Mouse (Mus musculus) B cell, adult 67 days (primary cell): Measurements from ENCODE around the gene Plg. TPM values are rescaled to one million over a fixed set of nuclear protein-coding genes. Genes with fewer than 3 reads are reported as not detected.

Experiments
- total RNA-seq, 2 experiments: library from RNA; stranded (reverse); gene quantifications; 4 replicates each; pipeline ENCODE4 v1.2.4; 2023

The Plg gene
- not detected for total RNA-seq

GRCm38 (mm10) chr17:12377981-12378705 is at the start of gene Plg:
Plg (plus strand) TSS chr17:12378608.

Other genes starting within 250 kb of the Plg start
- 10 to 100 TPM; 50.6 to 56.6 TPM for gene Map3k4, start 59.8 kb upstream of the Plg start, total RNA-seq
- gene Slc22a3, start 129.1 kb downstream of the Plg start, total RNA-seq: 1 to 10 TPM; 1.2 to 1.9 TPM
- gene Slc22a2, start 205.5 kb downstream of the Plg start, total RNA-seq: not detected